Mouse (Mus musculus): ENCODE data around the gene Sh2d2a.
"Not testable (repeated sequence)": the region's sequence is repeated elsewhere in the genome, so short reads cannot be mapped to it uniquely, and the experiment has no call there.

Gene Sh2d2a

DNA sequence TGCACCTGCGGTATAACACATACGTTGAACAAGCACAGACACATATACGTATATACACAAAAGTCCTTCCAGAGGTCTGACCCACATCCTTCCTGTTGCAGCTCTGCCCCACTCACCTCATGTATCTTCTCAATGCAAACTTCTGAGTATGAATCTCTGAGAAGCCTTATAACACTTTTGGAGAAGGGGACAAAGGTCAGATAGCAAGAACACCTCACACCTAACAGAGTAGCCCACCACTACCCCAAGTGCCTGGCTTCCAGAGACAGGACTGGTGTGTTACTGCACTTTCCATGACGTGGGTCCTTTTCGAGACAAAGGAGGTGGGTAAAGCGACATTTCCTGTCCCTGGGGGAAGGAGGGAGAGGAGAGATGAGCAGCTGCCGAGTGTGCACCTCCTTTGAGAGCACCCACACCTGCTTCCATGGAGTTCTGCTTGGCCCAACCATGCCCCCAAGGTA is at the start of gene Sh2d2a:
Gene Sh2d2a (plus strand): TSS at position 106 of the 461 bp plus-strand sequence.
- in situ Hi-C loops (cut with MboI; ENCODE audit: low sequenced_read_pairs), result no loop called here

DNA sequence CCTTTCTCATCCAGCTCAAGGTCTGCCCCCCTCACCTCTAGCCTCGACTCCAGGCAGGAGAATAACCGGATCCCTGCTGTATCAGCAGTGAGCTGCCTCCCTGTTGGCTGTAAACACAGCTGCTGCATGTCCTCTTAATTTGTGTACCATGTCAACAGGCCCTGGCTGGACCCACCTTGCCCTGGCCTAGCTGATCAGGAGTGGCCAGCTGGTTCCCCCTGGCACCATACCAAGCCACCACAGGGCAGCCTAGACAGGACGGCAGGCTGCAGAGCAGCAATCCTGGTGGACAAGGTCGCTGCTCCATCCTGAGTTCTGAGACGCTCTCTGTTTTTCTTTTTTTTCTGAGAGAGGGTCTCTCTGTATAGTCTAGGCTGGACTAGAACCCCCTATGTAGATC is 44.9 kb upstream of the Sh2d2a start:
- in situ Hi-C loops (cut with MboI; ENCODE audit: low sequenced_read_pairs), result no loop called here

DNA sequence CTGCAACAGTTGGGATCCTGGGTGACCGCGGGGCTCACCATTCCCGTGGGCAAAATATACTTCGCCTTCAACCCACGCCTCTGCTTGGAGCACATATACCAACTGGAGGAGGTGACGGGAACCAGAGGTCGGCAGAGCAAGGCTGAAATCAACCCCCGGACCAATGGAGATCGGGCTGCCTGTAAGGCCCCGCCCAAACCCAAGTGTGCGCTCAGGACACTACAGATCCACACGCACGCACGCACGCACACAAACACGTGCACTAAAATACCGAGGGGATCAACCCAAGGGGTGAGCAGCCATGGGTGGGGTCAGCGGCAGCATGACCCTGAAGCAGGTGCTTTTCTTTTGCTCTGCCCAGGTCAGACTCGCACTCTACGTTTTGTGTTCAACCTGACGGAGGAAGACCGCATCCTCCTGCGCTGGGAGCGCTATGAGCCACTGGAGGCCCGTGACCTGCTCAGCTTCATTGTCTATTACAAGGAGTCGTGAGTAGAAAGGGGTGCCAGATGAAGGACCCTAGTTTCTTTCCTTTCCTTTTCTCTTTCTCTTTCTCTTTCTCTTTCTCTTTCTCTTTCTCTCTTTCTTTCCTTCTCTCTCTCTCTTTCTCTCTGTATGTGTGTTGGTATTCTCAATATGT is 42.4 kb upstream of the Sh2d2a start:
- in situ Hi-C loops (cut with MboI; ENCODE audit: low sequenced_read_pairs), result no loop called here

GRCm38 (mm10) chr3:87809322-87809962 is 37.1 kb upstream of the Sh2d2a start:
- in situ Hi-C loops (cut with MboI; ENCODE audit: low sequenced_read_pairs), result no loop called here

DNA sequence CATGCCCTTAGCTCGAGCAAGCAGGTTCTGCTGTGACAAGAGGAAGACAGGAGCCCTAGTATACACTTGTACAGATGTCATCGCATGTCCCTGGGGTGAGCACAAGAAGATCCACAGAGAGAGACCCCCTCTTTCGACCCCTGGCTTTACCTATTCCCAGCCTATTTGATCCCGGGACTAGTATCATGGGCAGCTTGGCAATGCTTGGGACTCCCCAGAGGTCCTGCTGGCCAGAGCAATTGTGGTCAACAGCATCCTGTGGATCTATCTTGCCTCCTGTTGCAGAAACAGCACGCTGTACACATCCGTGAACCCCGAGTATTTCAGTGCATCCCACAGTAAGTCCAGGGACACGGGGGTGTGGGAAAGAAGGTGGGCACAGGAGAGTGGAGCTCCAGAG is 35.3 kb upstream of the Sh2d2a start:
- in situ Hi-C loops (cut with MboI; ENCODE audit: low sequenced_read_pairs), result no loop called here

DNA sequence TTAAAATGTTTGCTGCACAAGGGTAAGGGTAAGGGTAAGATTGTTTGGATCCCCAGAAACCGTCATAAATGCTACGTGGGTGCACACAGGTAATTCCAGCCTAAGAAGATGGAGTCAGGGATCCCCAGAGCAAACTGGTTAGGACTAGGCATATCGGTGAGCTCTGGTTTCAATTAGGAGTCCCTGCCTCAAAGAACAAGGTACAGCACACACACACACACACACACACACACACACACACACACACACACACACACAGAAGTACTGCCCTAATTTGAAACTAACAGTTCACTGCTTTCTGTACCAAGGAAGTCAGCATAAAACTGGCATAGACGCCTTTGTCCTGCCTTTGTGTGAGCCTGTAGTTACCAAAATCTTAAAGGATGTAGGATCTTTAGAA is 34.1 kb upstream of the Sh2d2a start:
- in situ Hi-C loops (cut with MboI; ENCODE audit: low sequenced_read_pairs), result no loop called here

GRCm38 (mm10) chr3:87812873-87813272 is 33.7 kb upstream of the Sh2d2a start:
- in situ Hi-C loops (cut with MboI; ENCODE audit: low sequenced_read_pairs), result no loop called here

- in situ Hi-C loops (cut with MboI; ENCODE audit: low sequenced_read_pairs), result no loop called here
Measured at GRCm38 (mm10) chr3:87816166-87816565, 30.4 kb upstream of the Sh2d2a start.

DNA sequence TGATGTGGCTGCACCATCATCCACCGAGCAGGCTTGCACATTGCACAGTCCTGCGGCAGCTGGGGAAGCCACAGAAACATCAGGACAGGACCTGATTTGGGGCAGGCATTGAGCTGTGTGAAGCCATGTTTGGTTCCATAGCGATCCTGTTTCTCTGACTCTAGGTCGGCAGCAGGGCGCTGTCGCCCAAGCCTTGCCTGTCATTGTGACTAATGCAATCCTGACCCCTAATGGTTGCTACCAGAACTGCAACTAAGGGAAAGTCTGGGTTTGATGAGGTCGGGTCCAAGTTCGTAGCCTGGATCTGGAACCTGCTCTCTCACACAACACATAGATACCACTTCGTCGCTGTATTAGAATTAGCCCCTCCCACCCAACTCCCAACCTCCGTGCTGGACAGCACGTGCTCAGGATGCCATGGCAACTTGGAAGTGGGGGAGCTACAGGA is 29.9 kb upstream of the Sh2d2a start:
- in situ Hi-C loops (cut with MboI; ENCODE audit: low sequenced_read_pairs), result no loop called here

DNA sequence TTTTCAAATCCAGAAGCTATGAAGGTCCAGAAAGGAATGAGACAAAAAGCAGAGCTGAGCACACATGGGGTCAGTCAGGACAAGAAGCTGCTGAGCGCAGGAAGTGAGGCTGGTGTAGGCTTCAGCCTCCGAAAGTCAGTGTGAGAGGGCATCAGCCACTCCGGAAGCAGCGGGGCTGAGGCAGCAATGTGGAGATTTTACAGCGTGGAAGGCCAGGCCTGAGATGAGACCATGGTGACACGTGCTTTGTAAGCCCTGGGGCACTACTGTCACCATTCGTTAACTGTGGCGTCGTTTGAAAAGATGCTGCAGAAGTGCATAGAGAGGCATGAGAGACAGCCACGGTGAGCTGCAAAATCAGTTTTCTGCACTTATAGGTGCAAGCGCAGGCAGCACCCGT is 28.3 kb upstream of the Sh2d2a start:
- in situ Hi-C loops (cut with MboI; ENCODE audit: low sequenced_read_pairs), result no loop called here

DNA sequence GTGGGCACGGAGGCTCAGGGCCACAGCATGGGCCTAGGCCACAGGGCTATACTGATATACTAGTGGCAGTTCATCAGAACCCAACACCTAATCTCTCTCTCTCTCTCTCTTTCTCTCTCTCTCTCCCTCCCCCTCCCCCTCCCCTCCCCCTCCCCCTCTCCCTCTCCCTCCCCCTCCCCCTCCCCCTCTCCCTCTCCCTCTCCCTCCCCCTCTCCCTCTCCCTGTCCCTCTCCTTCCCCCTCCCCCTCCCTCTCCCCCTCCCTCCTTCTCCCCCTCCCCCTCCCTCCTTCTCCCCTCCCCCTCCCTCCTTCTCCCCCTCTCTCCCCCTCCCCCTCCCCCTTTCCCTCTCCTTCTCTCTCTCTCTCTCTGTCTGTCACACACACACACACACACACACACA is 22.3 kb upstream of the Sh2d2a start, which contains the start of gene Pear1:
Gene Pear1 (minus strand): TSS at position 101 of the 400 bp plus-strand sequence.
- in situ Hi-C loops (cut with MboI; ENCODE audit: low sequenced_read_pairs), result not testable (repeated sequence)

- in situ Hi-C loops (cut with MboI; ENCODE audit: low sequenced_read_pairs), result no loop called here
Measured at GRCm38 (mm10) chr3:87828435-87828834, 18.1 kb upstream of the Sh2d2a start.

DNA sequence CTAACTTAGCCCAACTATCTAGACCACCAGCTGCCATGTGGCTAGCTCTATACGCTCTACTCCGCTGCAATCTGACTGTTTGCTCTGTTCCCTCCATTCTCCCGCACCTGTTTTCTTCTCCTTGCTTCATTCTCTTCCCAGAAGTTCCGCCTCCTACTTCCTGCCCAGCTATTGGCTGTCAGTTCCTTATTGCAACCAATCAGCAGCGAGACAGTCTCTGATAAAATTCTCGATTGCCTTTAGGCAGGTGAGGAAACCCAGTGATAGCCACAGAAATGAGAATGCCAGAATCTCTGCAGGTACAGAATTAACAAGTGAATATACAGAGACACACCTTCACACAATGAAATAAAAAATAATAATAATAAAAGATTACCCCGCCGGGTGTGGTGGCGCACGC is 17.5 kb upstream of the Sh2d2a start:
- in situ Hi-C loops (cut with MboI; ENCODE audit: low sequenced_read_pairs), result no loop called here

GRCm38 (mm10) chr3:87832109-87832859 is 14.3 kb upstream of the Sh2d2a start:
- in situ Hi-C loops (cut with MboI; ENCODE audit: low sequenced_read_pairs), result no loop called here

DNA sequence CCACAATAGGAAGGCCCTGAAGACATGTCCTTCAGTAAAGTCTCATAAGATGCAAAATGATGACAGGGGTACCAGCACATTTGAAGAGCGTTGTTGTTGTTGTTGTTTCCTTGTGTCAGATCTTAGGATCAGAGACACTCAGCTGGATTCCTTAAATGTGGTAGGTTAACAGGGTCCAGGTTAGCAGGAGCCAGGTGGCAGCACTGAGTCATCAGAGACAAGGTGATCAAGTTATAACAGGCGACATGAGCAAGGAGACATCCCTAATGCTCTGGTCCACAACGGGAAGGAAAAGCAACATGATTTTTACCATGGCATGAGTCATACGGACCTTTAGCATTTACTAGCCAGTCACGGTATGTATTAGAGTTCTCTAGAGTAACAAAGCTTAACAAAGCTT is 13.1 kb upstream of the Sh2d2a start:
- in situ Hi-C loops (cut with MboI; ENCODE audit: low sequenced_read_pairs), result no loop called here

DNA sequence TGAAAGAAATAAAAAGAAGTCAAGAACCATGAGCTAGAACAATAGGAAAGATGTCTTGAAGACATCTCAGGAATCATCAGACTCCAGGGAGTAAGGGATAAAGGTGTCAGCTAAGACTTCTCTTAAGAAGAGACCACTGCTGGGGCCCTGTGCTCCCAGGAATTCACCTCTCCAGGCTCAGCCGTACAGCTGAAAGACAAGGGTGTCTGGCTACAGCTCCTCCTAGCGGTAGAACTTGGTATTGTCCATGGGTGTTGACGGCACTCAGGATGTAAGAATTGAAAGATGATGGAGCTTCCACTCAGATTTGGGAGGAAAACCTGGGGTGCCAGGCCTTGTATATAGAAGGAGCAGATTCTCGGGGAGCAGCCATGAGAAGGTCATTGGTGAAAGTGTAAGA is 7.9 kb upstream of the Sh2d2a start:
- in situ Hi-C loops (cut with MboI; ENCODE audit: low sequenced_read_pairs), result no loop called here

GRCm38 (mm10) chr3:87840858-87841257 is 5.7 kb upstream of the Sh2d2a start:
- in situ Hi-C loops (cut with MboI; ENCODE audit: low sequenced_read_pairs), result no loop called here

DNA sequence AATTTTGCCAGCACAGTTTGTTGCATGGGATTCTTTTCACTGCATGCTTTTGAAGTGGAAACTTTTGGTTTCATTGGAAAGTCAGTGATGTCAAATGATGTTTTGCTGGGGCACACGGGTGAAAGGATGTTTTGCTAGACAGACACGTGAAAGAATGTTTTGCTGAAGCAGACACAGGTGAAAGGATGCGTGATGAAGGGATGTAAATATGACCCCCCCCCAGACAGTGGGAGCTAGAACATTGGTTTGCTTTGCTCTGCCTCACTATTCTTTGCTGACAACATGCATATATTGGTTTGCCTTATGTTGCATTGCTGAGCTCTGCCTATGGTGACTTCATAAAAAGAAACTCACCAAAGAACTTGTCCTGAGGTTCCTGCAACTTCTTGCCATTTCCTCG is 1.6 kb upstream of the Sh2d2a start:
- in situ Hi-C loops (cut with MboI; ENCODE audit: low sequenced_read_pairs), result no loop called here

DNA sequence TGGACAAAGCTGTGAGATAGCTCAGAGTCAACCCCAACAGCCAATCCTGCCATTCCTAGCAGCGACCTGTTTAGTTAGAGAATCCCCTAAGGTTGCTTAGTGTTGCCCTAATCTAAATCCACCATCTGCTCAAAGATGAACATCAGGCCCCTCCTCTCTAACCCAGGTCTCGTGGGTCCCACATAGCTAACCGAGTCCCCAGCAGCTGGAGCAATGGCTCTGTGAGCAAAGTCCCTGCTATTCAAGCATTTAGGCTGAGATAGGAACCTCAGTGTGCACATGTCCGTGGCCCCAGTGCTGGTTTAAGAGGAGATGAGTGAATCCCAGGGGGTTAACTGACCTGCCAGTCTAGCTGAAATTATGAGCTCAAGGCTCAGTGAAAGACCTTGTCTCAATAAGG is 369 bp upstream of the Sh2d2a start:
- in situ Hi-C loops (cut with MboI; ENCODE audit: low sequenced_read_pairs), result no loop called here

DNA sequence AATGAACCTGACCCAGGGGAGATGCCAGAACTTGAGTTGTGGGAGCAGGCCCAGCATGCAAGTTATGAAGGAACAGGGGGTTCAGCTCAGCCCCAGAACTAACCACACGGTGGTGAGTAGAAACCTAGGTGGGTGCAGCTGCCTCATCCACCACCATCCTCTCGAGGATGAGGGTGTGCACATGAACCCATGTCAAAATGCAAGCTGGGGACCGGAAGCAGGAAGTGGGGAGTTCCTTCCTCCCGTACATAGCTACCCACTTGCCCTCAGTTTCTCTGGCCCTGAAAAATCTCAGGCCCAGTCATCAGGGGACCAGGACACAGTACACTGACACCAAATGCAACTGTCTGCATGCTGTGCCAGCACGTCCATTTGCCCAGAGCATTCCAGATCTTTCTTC is 1.1 kb downstream of the Sh2d2a start:
- in situ Hi-C loops (cut with MboI; ENCODE audit: low sequenced_read_pairs), result no loop called here

- in situ Hi-C loops (cut with MboI; ENCODE audit: low sequenced_read_pairs), result no loop called here
Measured at GRCm38 (mm10) chr3:87849117-87849516, 2.6 kb downstream of the Sh2d2a start.

Measured in CH12F3 (cell line).